Mouse (Mus musculus) liver, embryonic 14.5 days (tissue): Measurements from ENCODE around the gene Parn. TPM values are rescaled to one million over a fixed set of nuclear protein-coding genes. Genes with fewer than 3 reads are reported as not detected.

Source experiments
- ATAC-seq: fragments of 200-750 bp; cut with Nextera tagmentation; 2 replicates; pipeline ENCODE4 v1.8.0; 2017; ENCODE audit warnings: moderate number of reproducible peaks, mild to moderate bottlenecking, moderate library complexity; ENCODE audit not compliant: insufficient read depth
- DNase-seq, 3 experiments: peaks; one replicate each; pipeline ENCODE4 v3.0.0-alpha.2; 2012 to 2013; ENCODE audit warnings: low read depth in 3 of 3, low spot score in 3 of 3
- H3K27ac ChIP-seq: fragments of 300-500 bp; sonication (generic); 2 replicates; pipeline ENCODE4 v1.5.1; 2014; ENCODE audit warnings: moderate library complexity, mild to moderate bottlenecking, control low read depth, inconsistent platforms
- H3K27me3 ChIP-seq: fragments of 300-500 bp; sonication (generic); 2 replicates; pipeline ENCODE4 v1.6.1; 2014; ENCODE audit warnings: mild to moderate bottlenecking, low read length, moderate library complexity; ENCODE audit not compliant: control insufficient read depth, insufficient read depth
- H3K36me3 ChIP-seq: fragments of 300-500 bp; sonication (generic); replicated peaks from 2 replicates; pipeline ENCODE4 v1.6.1; 2014; ENCODE audit warnings: low read depth; ENCODE audit not compliant: control insufficient read depth, insufficient read depth
- H3K4me1 ChIP-seq, 2 experiments: fragments of 200-500 bp in 1 of 2; fragments of 300-500 bp in 1 of 2; sonication (generic) in 1 of 2; replicated peaks; 2 replicates each; pipeline ENCODE4 v1.6.1; 2012 to 2014; ENCODE audit warnings: antibody characterized with exemption in 1 of 2, inconsistent platforms in 1 of 2, low read length in 1 of 2; ENCODE audit not compliant: control insufficient read depth in 2 of 2, insufficient read depth in 2 of 2
- H3K4me2 ChIP-seq: fragments of 300-500 bp; sonication (generic); 2 replicates; pipeline ENCODE4 v1.6.1; 2014; ENCODE audit warnings: low read depth, mild to moderate bottlenecking, control low read depth, moderate library complexity
- H3K4me3 ChIP-seq, 2 experiments: fragments of 200-500 bp in 1 of 2; fragments of 300-500 bp in 1 of 2; sonication (generic) in 1 of 2; 2 replicates each; pipeline ENCODE4 v1.5.1; 2012 to 2014; ENCODE audit warnings: low read depth in 2 of 2, low read length in 2 of 2, mild to moderate bottlenecking in 2 of 2, control low read depth in 1 of 2, inconsistent platforms in 1 of 2, moderate library complexity in 1 of 2; ENCODE audit not compliant: insufficient read depth in 1 of 2
- H3K9ac ChIP-seq: fragments of 300-500 bp; sonication (generic); replicated peaks from 2 replicates; pipeline ENCODE4 v1.6.1; 2014; ENCODE audit warnings: mild to moderate bottlenecking, control low read depth, moderate library complexity
- H3K9me3 ChIP-seq: fragments of 300-500 bp; sonication (generic); 2 replicates; pipeline ENCODE4 v1.6.1; 2016; ENCODE audit warnings: low read length, mixed read lengths; ENCODE audit not compliant: control insufficient read depth
- CTCF ChIP-seq: IDR thresholded peaks from 2 replicates; pipeline ENCODE4 v1.5.1; 2016; ENCODE audit warnings: antibody characterized with exemption, low read depth, control low read depth
- EP300 ChIP-seq: IDR thresholded peaks from 2 replicates; pipeline ENCODE4 v1.6.1; 2016; ENCODE audit warnings: antibody characterized with exemption, low read depth
- WGBS: fragments of 180-500 bp; shearing (Covaris S2); extraction: QIAGEN DNeasy Blood & Tissue Kit; methylation state at CpG from one replicate; pipeline ENCODE4 v1.1.7; 2014; ENCODE audit not compliant: insufficient replicate concordance; 5-methylcytosine and 5-hydroxymethylcytosine counted together
- polyA plus RNA-seq, 2 experiments: library from polyadenylated mRNA; depleted of rRNA in 1 of 2; stranded (reverse) in 1 of 2; unstranded in 1 of 2; fragments of >200 nt; fragmentation: Nextera tagmentation in 1 of 2; extraction: Ambion mirVana in 1 of 2; gene quantifications; 2 replicates each; pipeline versions ENCODE4 v1.2.1 to v1.2.3; 2012 to 2014

Parn gene
- polyA plus RNA-seq, 2 experiments: 7.1 to 12.9 TPM

GRCm38 (mm10) chr16:13549976-13550375, 118.0 kb downstream of the Parn start:
- Histone ChIP-seq H3K36me3 (no peaks in the 10 kb centered on the region), H3K4me3 (no peak overlapping the region), H3K27me3 (no peaks in the 10 kb centered on the region), H3K4me2 (no peak overlapping the region), H3K4me1 (no peaks in the 10 kb centered on the region), H3K9ac (no peak overlapping the region), H3K27ac (no peak overlapping the region), H3K9me3 (peaks cover 2% of the 10 kb centered on the region)
- WGBS: 81% methylated on average over 2 of the region's 2 CpGs
- ATAC-seq (no peak), DNase-seq (no peak)
- TF ChIP-seq CTCF (no peak), EP300 (no peak)

- 75% methylated on average over 4 of the region's 4 CpGs for WGBS
- Histone ChIP-seq H3K4me3 (no peak overlapping the region), H3K9ac (no peak overlapping the region), H3K4me1 (no peaks in the 10 kb centered on the region), H3K4me2 (no peak overlapping the region), H3K27ac (no peak overlapping the region), H3K9me3 (peaks cover 4% of the 10 kb centered on the region; the same call in 1 of the 2 replicates), H3K27me3 (no peaks in the 10 kb centered on the region), H3K36me3 (no peaks in the 10 kb centered on the region)
- DNase-seq (no peak), ATAC-seq (no peak)
- no peak for TF ChIP-seq EP300
- no peak for TF ChIP-seq CTCF
These were observed 126.2 kb downstream of the Parn start for GRCm38 (mm10) chr16:13541816-13542215.

DNA sequence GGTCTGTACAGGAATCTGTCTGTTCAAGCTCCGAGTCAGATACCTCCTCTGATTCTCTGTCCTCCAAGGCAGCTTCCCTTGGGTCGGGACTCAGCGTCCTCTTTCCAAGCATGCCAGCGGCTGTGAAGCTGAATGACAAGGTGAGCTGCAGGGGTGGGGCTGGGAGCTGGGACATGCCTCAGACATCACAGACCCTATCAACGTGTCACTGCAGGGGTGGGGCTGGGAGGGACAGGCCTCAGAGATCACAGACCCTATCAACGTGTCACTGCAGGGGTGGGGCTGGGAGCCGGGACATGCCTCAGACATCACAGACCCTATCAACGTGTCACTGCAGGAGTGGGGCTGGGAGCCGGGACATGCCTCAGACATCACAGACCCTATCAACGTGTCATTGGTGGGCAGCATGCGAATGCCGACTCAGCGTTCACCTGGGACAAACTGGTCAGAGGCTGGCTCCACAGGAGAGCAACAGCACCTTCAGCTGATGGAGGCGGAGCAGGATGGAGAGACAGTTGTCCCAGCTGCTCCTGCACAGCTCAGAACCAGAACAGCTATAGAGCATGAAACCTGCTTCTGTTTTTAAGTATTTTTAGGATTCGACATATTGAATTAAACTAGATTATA, 126.7 kb downstream of the Parn start:
- Histone ChIP-seq H3K4me3 (no peak overlapping the region), H3K9me3 (peaks cover 4% of the 10 kb centered on the region; the same call in 1 of the 2 replicates), H3K4me1 (no peaks in the 10 kb centered on the region), H3K27ac (no peak overlapping the region), H3K27me3 (no peaks in the 10 kb centered on the region), H3K9ac (no peak overlapping the region), H3K4me2 (no peak overlapping the region), H3K36me3 (no peaks in the 10 kb centered on the region)
- WGBS: 64% methylated on average over 15 of the region's 15 CpGs
- ATAC-seq: no peak
- no peak for DNase-seq
- TF ChIP-seq CTCF: no peak
- no peak for TF ChIP-seq EP300

- Histone ChIP-seq H3K4me2 (no peak overlapping the region), H3K27me3 (no peaks in the 10 kb centered on the region), H3K9me3 (no peaks in the 10 kb centered on the region), H3K9ac (no peak overlapping the region), H3K4me1 (no peaks in the 10 kb centered on the region), H3K4me3 (no peak overlapping the region), H3K27ac (no peak overlapping the region), H3K36me3 (no peaks in the 10 kb centered on the region)
- DNase-seq: no peak
- 68% methylated on average over 9 of the region's 9 CpGs for WGBS
- no peak for ATAC-seq
- no peak for TF ChIP-seq CTCF
- no peak for TF ChIP-seq EP300
These were observed 128.9 kb downstream of the Parn start for GRCm38 (mm10) chr16:13538933-13539648.

DNA sequence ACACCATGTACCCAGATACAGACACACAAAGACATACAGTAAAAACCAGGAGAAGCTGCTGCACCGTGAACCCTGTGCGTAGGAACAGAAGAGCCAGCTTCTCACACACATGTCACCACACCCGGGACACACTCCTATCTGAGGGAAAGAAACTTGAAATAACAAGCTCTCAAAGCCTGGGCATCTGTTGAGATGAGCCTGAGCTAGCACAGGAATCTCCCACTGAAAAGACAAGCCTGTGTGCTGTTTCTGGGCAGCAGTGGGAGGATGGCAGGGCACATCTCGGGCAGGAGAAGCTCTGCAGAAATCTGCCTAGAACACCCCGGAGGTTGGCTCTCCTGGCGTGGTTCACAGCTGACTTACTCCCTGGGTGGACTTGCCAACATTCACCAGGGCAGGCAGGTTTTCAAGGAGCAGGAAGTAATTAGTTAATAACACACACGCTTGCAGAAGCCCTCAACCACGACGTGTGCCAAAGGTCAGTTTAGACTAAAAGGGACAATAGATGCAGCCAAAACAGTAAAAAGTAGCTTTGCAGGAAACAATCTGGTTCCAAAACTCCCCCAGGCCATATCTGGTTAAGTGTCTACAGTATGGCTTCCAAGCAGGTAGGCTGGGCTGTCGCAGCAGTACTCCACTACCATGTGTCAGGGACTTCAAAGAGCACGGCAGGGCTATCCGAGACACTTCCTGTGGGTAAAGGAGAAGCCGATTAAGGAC, 129.6 kb downstream of the Parn start:
- no peak overlapping the region for H3K9ac ChIP-seq

More for the DNA sequence above, 129.6 kb downstream of the Parn start:
- H3K36me3 ChIP-seq: no peaks in the 10 kb centered on the region
- H3K4me2 ChIP-seq: no peak overlapping the region
- DNase-seq: no peak
- no peaks in the 10 kb centered on the region for H3K4me1 ChIP-seq
- no peak overlapping the region for H3K4me3 ChIP-seq
- no peaks in the 10 kb centered on the region for H3K9me3 ChIP-seq
- WGBS: 66% methylated on average over 13 of the region's 13 CpGs
- H3K27me3 ChIP-seq: no peaks in the 10 kb centered on the region
- ATAC-seq: no peak
- TF ChIP-seq EP300 (no peak), CTCF (no peak)
- no peak overlapping the region for H3K27ac ChIP-seq
